ENCODE assay signal across 32 mouse cellular contexts in the genomic region with DNA sequence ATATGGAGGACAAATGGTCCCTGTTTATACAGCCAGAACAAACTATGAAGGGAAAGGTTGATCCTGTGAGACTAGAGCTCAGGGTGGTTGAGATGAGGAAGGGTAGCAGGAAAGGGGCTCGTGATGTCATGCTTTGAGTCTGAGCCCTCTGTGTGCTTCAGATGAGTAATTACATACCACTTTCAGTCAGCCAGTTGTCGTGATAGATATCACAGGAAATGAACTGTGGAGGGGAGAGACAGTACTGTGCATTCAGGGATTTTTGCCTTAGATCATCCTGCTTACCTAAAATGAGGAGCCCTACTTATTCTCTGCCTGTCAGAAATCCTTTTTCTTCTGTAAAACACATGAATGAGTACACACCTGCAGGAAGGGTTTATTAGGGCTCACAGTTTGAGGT. TPM values are rescaled to one million over a fixed set of nuclear protein-coding genes. Genes with fewer than 3 reads are reported as not detected.
DNase-seq lines count a peak whose midpoint lies in the region; ATAC-seq and TF ChIP-seq lines count a peak whose summit lies in the region.
"Had no signal": no experiment of that assay in that cellular context is flagged by ENCODE, and none has a peak within 500 bp of the region (broad histone marks: within the 10 kb centered on the region; RNA-seq: fewer than 3 reads in every experiment).

No protein-coding gene starts in this region.

- CTCF ChIA-PET in Patski (lab: Charles Lee) = interaction anchor here (0.7 to 1.5 kb wide), 5 partner anchors 9 to 27 kb away, joined by 3 to 6 read pairs (median 3); no protein-coding TSS in a partner anchor

- H3K4me3 ChIP-seq in heart, embryonic 13.5 days = no peak overlapping the region
- no peak overlapping the region for H3K4me3 ChIP-seq in intestine, embryonic 15.5 days (replicated peaks)
- no peak overlapping the region for H3K4me3 ChIP-seq in kidney, adult 2 months (ENCODE audit: insufficient read depth, low read depth, low read length)
- H3K4me3 ChIP-seq: embryonic facial prominence, embryonic 13.5 days; erythroblast, embryonic 14.5 days; hindbrain, embryonic 12.5 days; kidney, embryonic 15.5 days; left cerebral cortex, adult 2 months; limb, embryonic 12.5 days; lung, embryonic 15.5 days had no signal

- H3K27me3 ChIP-seq in heart, embryonic 13.5 days (replicated peaks) = no peaks in the 10 kb centered on the region
- no peaks in the 10 kb centered on the region for H3K27me3 ChIP-seq in Patski
- H3K27me3 ChIP-seq in intestine, embryonic 15.5 days (replicated peaks) = no peaks in the 10 kb centered on the region
- H3K27me3 ChIP-seq in kidney, adult 2 months (replicated peaks; ENCODE audit: control insufficient read depth, insufficient read depth, low read length) = no peaks in the 10 kb centered on the region
- H3K27me3 ChIP-seq: embryonic facial prominence, embryonic 13.5 days; hindbrain, embryonic 12.5 days; kidney, embryonic 15.5 days; limb, embryonic 12.5 days; lung, embryonic 15.5 days had no signal

- H3K4me1 ChIP-seq in heart, embryonic 13.5 days = peaks cover 58% of the 10 kb centered on the region
- peaks cover 21% of the 10 kb centered on the region for H3K4me1 ChIP-seq in intestine, embryonic 15.5 days (replicated peaks)
- H3K4me1 ChIP-seq in kidney, adult 2 months (ENCODE audit: control insufficient read depth, insufficient read depth, low read length) = peaks cover 24% of the 10 kb centered on the region

- peaks cover 8% of the 10 kb centered on the region; the same call in 1 of the 2 replicates for H3K36me3 ChIP-seq in heart, embryonic 13.5 days
- no peaks in the 10 kb centered on the region for H3K36me3 ChIP-seq in intestine, embryonic 15.5 days
- no peaks in the 10 kb centered on the region for H3K36me3 ChIP-seq in kidney, adult 2 months (ENCODE audit: control insufficient read depth, insufficient read depth, low read length)
- H3K36me3 ChIP-seq: limb, embryonic 12.5 days; lung, embryonic 15.5 days had no signal

- POLR2A ChIA-PET in Patski (lab: Charles Lee) = interaction anchor here (1.0 to 1.5 kb wide), 2 partner anchors 9 to 16 kb away, joined by 3 read pairs; no protein-coding TSS in a partner anchor

- no peak overlapping the region for H3K9ac ChIP-seq in heart, embryonic 13.5 days
- H3K9ac ChIP-seq in intestine, embryonic 15.5 days = no peak overlapping the region
- H3K9ac ChIP-seq: embryonic facial prominence, embryonic 13.5 days; hindbrain, embryonic 12.5 days; kidney, embryonic 15.5 days; limb, embryonic 12.5 days; lung, embryonic 15.5 days had no signal

- no peak for TF ChIP-seq CTCF in Patski (IDR thresholded peaks at IDR 0.05)
- no peak for TF ChIP-seq CTCF in kidney, adult 2 months (conservative IDR thresholded peaks at IDR 0.05; ENCODE audit: insufficient read depth, insufficient read length, low read depth, low read length)

- DNase-seq in heart, postnatal 10 days = no peak
- DNase-seq in Patski (ENCODE audit: low read depth, low spot score) (no peak), liver (no peak)
- no peak for DNase-seq in kidney, adult 2 months
- DNase-seq: adrenal gland, postnatal 10 days; cerebellum, adult 8-10 months; cerebellum, postnatal 36 days; embryo, embryonic 11 days; gastrocnemius, postnatal 25 days; heart, postnatal 36 days; kidney, adult 11 months; kidney, postnatal 25 days; lung, postnatal 36 days; retina, postnatal 1 day; right cerebral cortex, postnatal 14 days; thymus, postnatal 25 days had no signal

- no peak overlapping the region for H3K4me2 ChIP-seq in heart, embryonic 13.5 days
- no peak overlapping the region for H3K4me2 ChIP-seq in intestine, embryonic 15.5 days (replicated peaks)
- H3K4me2 ChIP-seq: embryonic facial prominence, embryonic 13.5 days; hindbrain, embryonic 12.5 days; kidney, embryonic 15.5 days; limb, embryonic 12.5 days; liver, embryonic 11.5 days; lung, embryonic 15.5 days; midbrain, embryonic 11.5 days had no signal

- TF ChIP-seq POLR2A in kidney, adult 2 months (IDR thresholded peaks at IDR 0.05; ENCODE audit: low read depth, low read length) = no peak

- WGBS in heart, embryonic 13.5 days = 48% methylated on average over 2 of the region's 2 CpGs
- WGBS in intestine, embryonic 15.5 days = 40% methylated on average over 2 of the region's 2 CpGs
- 36% methylated on average over 2 of the region's 2 CpGs for WGBS in kidney, adult 2 months

- peaks cover 4% of the 10 kb centered on the region; the same call in 1 of the 2 replicates for H3K9me3 ChIP-seq in heart, embryonic 13.5 days
- H3K9me3 ChIP-seq in intestine, embryonic 15.5 days = no peaks in the 10 kb centered on the region
- H3K9me3 ChIP-seq: embryonic facial prominence, embryonic 13.5 days; hindbrain, embryonic 12.5 days; limb, embryonic 12.5 days; lung, embryonic 15.5 days had no signal

- in situ Hi-C loops in Patski (cut with MboI; ENCODE audit: low pct_unique_long_range_greater_than_20kb) = no loop called here

- H3K27ac ChIP-seq in heart, embryonic 13.5 days (replicated peaks) = 0 out of 2 replicates have a peak overlapping the region, but pooled peaks have one; percentile 2
- no peak overlapping the region for H3K27ac ChIP-seq in intestine, embryonic 15.5 days
- H3K27ac ChIP-seq in kidney, adult 2 months (ENCODE audit: insufficient read depth, low read depth, low read length) = no peak overlapping the region
- H3K27ac ChIP-seq: embryonic facial prominence, embryonic 13.5 days; hindbrain, embryonic 12.5 days; hindbrain, postnatal 0 days; kidney, embryonic 15.5 days; left cerebral cortex, adult 2 months; limb, embryonic 12.5 days; lung, embryonic 15.5 days had no signal

- intact Hi-C loops in heart, postnatal 10 days (cut with DNase I) = no loop called here

- no peak for ATAC-seq in heart, embryonic 13.5 days (ENCODE audit: extremely low read depth, insufficient number of reproducible peaks, low FRiP score, low TSS enrichment)
- peak; percentile 60 for ATAC-seq in Patski
- ATAC-seq in inflammation-experienced regulatory T-cells, adult 6 months = peak; percentile 92
- no peak for ATAC-seq in intestine, embryonic 15.5 days
- no peak for ATAC-seq in erythroblast, adult 5-6 weeks (replicated peaks; ENCODE audit: low FRiP score, poor library complexity, severe bottlenecking)
- ATAC-seq: forebrain, embryonic 16.5 days; hindbrain, postnatal 0 days; midbrain, embryonic 16.5 days had no signal

RNA-seq across cellular contexts. Expression of gene Pik3ca, which starts 22.4 kb away (rescaled TPM):
- polyA plus RNA-seq in heart, embryonic 13.5 days (2015; fragmentation: Nextera tagmentation; extraction: Ambion mirVana) = 5.2 and 7.4 TPM in 2 replicates
- 10 to 100 TPM; 48.6 to 57.2 TPM for total RNA-seq in heart, postnatal 10 days (2021)
- polyA plus RNA-seq in Patski (2021) = 60.0 TPM
- 10 to 100 TPM; 14.7 to 27.5 (median 17.2) TPM for polyA plus RNA-seq in inflammation-experienced regulatory T-cells, adult 6 months (2017; shearing (Covaris generic))
- polyA plus RNA-seq in intestine, embryonic 15.5 days (2015; fragmentation: Nextera tagmentation; extraction: Ambion mirVana) = 7.9 and 10.9 TPM in 2 replicates
- 7.9 and 10.2 TPM in 2 replicates for polyA plus RNA-seq in kidney, adult 2 months (2012; rRNA removed)
- 13.4 and 18.1 TPM in 2 replicates for total RNA-seq in erythroblast, adult 5-6 weeks (2015; ENCODE audit: low replicate concordance)
- 19.8 and 34.8 TPM in 2 replicates for total RNA-seq in erythroblast, adult 5-6 weeks (2017; ENCODE audit: low replicate concordance)

RNA-seq across cellular contexts. Expression of gene Zmat3, which starts 54.1 kb away (rescaled TPM):
- polyA plus RNA-seq in heart, embryonic 13.5 days (2015; fragmentation: Nextera tagmentation; extraction: Ambion mirVana) = 3.3 and 3.9 TPM in 2 replicates
- 10 to 100 TPM; 11.2 to 12.1 TPM for total RNA-seq in heart, postnatal 10 days (2021)
- polyA plus RNA-seq in Patski (2021) = 23.8 TPM
- 1 to 10 TPM; 4.7 to 9.1 (median 5.8) TPM for polyA plus RNA-seq in inflammation-experienced regulatory T-cells, adult 6 months (2017; shearing (Covaris generic))
- polyA plus RNA-seq in intestine, embryonic 15.5 days (2015; fragmentation: Nextera tagmentation; extraction: Ambion mirVana) = 3.6 and 4.2 TPM in 2 replicates
- polyA plus RNA-seq in kidney, adult 2 months (2012; rRNA removed) = 9.5 and 9.9 TPM in 2 replicates
- 0.42 and 1.2 TPM in 2 replicates for total RNA-seq in erythroblast, adult 5-6 weeks (2015; ENCODE audit: low replicate concordance)
- 0.14 and 0.26 TPM in 2 replicates for total RNA-seq in erythroblast, adult 5-6 weeks (2017; ENCODE audit: low replicate concordance)

Comparison
In these comparisons a context has a peak if more than half of its experiments do, and no peak if none do; other contexts are left out.
1. ATAC-seq: peak in Patski (single experiment) and inflammation-experienced regulatory T-cells, adult 6 months (single experiment); none in heart, embryonic 13.5 days (single experiment), intestine, embryonic 15.5 days (single experiment) and erythroblast, adult 5-6 weeks (single experiment).